Mouse (Mus musculus) kidney, postnatal 0 days (tissue): ENCODE measurements around the gene BC003965. TPM values are rescaled to one million over a fixed set of nuclear protein-coding genes. Genes with fewer than 3 reads are reported as not detected.

Experiments
- ATAC-seq: fragments of 200-750 bp; cut with Nextera tagmentation; replicated peaks from 2 replicates; pipeline ENCODE4 v1.8.0; 2017; ENCODE audit warnings: low read depth, moderate number of reproducible peaks, moderate TSS enrichment, moderate library complexity; ENCODE audit not compliant: low FRiP score
- DNase-seq: peaks from one replicate; pipeline ENCODE4 v3.0.0-alpha.2; 2016; ENCODE audit warnings: low spot score
- H3K27ac ChIP-seq: fragments of 300-500 bp; sonication (generic); 2 replicates; pipeline ENCODE4 v1.5.1; 2014; ENCODE audit warnings: mild to moderate bottlenecking
- H3K27me3 ChIP-seq: fragments of 300-500 bp; sonication (generic); 2 replicates; pipeline ENCODE4 v1.6.1; 2014; ENCODE audit warnings: low read length, mixed read lengths; ENCODE audit not compliant: insufficient read depth
- H3K36me3 ChIP-seq: fragments of 300-500 bp; sonication (generic); 2 replicates; pipeline ENCODE4 v1.6.1; 2014; ENCODE audit warnings: low read length, mixed read lengths; ENCODE audit not compliant: insufficient read depth
- H3K4me1 ChIP-seq: fragments of 300-500 bp; sonication (generic); replicated peaks from 2 replicates; pipeline ENCODE4 v1.6.1; 2014; ENCODE audit warnings: antibody characterized with exemption, low read length, mixed read lengths; ENCODE audit not compliant: insufficient read depth
- H3K4me2 ChIP-seq: fragments of 300-500 bp; sonication (generic); 2 replicates; pipeline ENCODE4 v1.6.1; 2014; ENCODE audit warnings: mild to moderate bottlenecking, low read length, moderate library complexity, mixed read lengths
- H3K4me3 ChIP-seq: fragments of 300-500 bp; sonication (generic); replicated peaks from 2 replicates; pipeline ENCODE4 v1.5.1; 2014; ENCODE audit warnings: low read depth, low read length
- H3K9ac ChIP-seq: fragments of 300-500 bp; sonication (generic); 2 replicates; pipeline ENCODE4 v1.6.1; 2014; ENCODE audit warnings: low read depth, low read length
- H3K9me3 ChIP-seq: fragments of 300-500 bp; sonication (generic); replicated peaks from 2 replicates; pipeline ENCODE4 v1.6.1; 2016; ENCODE audit warnings: low read length, inconsistent platforms, mixed read lengths
- CTCF ChIP-seq: IDR thresholded peaks from 2 replicates; pipeline ENCODE4 v1.5.1; 2016; ENCODE audit warnings: antibody characterized with exemption, low read depth, mild to moderate bottlenecking, moderate library complexity
- WGBS: fragments of 180-500 bp; shearing (Covaris S2); extraction: QIAGEN DNeasy Blood & Tissue Kit; methylation state at CpG from one replicate; pipeline ENCODE4 v1.1.7; 2014; 5-methylcytosine and 5-hydroxymethylcytosine counted together
- polyA plus RNA-seq: library from polyadenylated mRNA; unstranded; fragments of >200 nt; fragmentation: Nextera tagmentation; extraction: Ambion mirVana; gene quantifications from 2 replicates; pipeline ENCODE4 v1.2.1, GENCODE M21; 2015

BC003965 gene
- polyA plus RNA-seq, 1 experiment from 2014 or later = 32.1 TPM

DNA sequence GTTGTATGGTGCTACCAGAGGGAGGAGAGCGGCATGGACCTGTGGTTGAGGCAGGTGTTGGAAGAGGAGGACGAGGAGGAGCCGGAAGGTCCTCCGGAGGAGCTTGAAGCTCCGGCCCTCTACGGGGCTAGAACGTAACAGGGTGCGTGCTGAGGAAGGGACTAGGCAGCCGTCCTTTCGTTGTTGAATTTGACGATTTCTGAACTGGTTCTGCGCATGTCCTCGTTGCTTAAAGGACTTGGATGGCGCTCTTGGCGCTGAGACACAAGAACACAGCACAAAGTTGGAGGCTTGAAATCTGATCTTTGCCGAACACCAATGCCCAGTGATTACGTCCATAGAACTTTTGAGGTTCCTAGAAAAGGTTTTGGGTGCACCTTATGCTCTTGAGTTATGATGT is 607 bp downstream of the BC003965 start:
- WGBS = 7% methylated on average over 17 of the region's 17 CpGs
- peak overlapping the region; percentile 84 for H3K4me3 ChIP-seq
- H3K27ac ChIP-seq = peak overlapping the region; percentile 91
- H3K4me2 ChIP-seq = peak overlapping the region; percentile 99
- H3K9ac ChIP-seq = peak overlapping the region; percentile 81
- ATAC-seq (no peak), DNase-seq (peak; percentile 3)
- peaks cover 8% of the 10 kb centered on the region for H3K4me1 ChIP-seq
- H3K27me3 ChIP-seq = no peaks in the 10 kb centered on the region
- no peak for TF ChIP-seq CTCF
- H3K9me3 ChIP-seq = no peaks in the 10 kb centered on the region
- H3K36me3 ChIP-seq = no peaks in the 10 kb centered on the region

- H3K9me3 ChIP-seq = no peaks in the 10 kb centered on the region
- H3K4me1 ChIP-seq = peaks cover 9% of the 10 kb centered on the region
- 0 out of 2 replicates have a peak, but pooled peaks cover 7% of the 10 kb centered on the region for H3K36me3 ChIP-seq
- no peaks in the 10 kb centered on the region for H3K27me3 ChIP-seq
- no peak for TF ChIP-seq CTCF
- peak overlapping the region; percentile 71 for H3K4me2 ChIP-seq
- H3K27ac ChIP-seq = peak overlapping the region; percentile 85
- DNase-seq (no peak), ATAC-seq (no peak)
- peak overlapping the region; percentile 90 for H3K9ac ChIP-seq
- 3% methylated on average over 11 of the region's 11 CpGs for WGBS
- H3K4me3 ChIP-seq = peak overlapping the region; percentile 68
Measured at GRCm38 (mm10) chr17:25187784-25188149, 3.4 kb downstream of the BC003965 start.

GRCm38 (mm10) chr17:25188150-25189031 is 4.0 kb downstream of the BC003965 start, which contains the start of gene Unkl:
TSS of gene Unkl (plus strand) at chr17:25188397.
- H3K9ac ChIP-seq = peak within 1 kb of the TSS; percentile 90
- ATAC-seq = peak; percentile 58
- H3K4me1 ChIP-seq = peaks cover 9% of the 10 kb centered on the region
- peak within 1 kb of the TSS; percentile 68 for H3K4me3 ChIP-seq
- peak within 1 kb of the TSS; percentile 71 for H3K4me2 ChIP-seq
- no peak for TF ChIP-seq CTCF
- WGBS = under 1% methylated on average over 87 of the region's 104 CpGs
- no peaks in the 10 kb centered on the region for H3K27me3 ChIP-seq
- H3K27ac ChIP-seq = peak within 1 kb of the TSS; percentile 85
- H3K36me3 ChIP-seq = 0 out of 2 replicates have a peak, but pooled peaks cover 7% of the 10 kb centered on the region
- no peaks in the 10 kb centered on the region for H3K9me3 ChIP-seq
- DNase-seq = peak; percentile 76

DNA sequence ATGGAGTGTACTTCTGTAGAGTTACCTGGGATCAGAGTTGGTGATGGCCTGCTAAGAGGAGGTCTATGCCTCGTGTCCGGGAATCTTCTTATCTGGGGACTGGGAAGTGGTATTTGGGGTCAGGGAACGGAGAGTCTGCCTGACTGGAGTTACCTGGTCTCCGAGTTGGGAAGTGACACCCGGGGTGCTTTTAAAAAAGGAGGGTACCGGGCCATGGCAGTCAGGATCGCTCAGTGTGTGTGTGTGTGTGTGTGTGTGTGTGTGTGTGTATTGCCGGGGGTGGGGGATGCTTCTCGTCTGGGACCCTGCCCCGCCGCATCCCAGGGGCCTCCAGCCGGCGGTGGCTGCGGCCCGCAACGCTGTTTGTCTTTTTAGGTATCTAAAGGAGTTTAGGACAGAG is 4.7 kb downstream of the BC003965 start:
- Histone ChIP-seq H3K27me3 (no peaks in the 10 kb centered on the region), H3K27ac (no peak overlapping the region), H3K9ac (peak overlapping the region; percentile 90), H3K4me3 (peak overlapping the region; percentile 68), H3K9me3 (no peaks in the 10 kb centered on the region), H3K4me2 (peak overlapping the region; percentile 71), H3K36me3 (0 out of 2 replicates have a peak, but pooled peaks cover 7% of the 10 kb centered on the region), H3K4me1 (peaks cover 9% of the 10 kb centered on the region)
- ATAC-seq = no peak
- no peak for TF ChIP-seq CTCF
- no peak for DNase-seq
- WGBS = 4% methylated on average over 16 of the region's 16 CpGs

DNA sequence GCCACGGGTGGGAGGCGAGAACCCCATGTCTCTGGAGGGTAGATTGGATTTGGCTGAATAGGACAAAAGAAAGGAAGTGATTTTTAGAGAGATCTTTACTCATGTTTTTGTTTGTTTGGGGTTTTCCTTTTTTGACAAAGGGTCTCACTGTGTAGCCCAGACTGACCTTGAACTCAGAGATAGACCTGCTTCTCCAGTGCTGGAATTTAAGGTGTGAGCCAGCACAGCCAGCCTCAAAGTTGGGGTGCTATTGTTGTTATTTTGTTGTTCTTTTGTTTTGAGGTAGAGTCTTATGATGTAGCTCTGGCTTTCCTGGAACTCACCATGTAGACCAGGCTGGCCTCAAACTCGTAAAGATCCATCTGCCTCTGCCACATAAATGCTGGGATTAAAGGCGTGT is 18.0 kb downstream of the BC003965 start:
- peaks cover 45% of the 10 kb centered on the region for H3K36me3 ChIP-seq
- H3K4me2 ChIP-seq = no peak overlapping the region
- ATAC-seq (no peak), DNase-seq (no peak)
- no peak for TF ChIP-seq CTCF
- H3K9ac ChIP-seq = no peak overlapping the region
- no peak overlapping the region for H3K27ac ChIP-seq
- 85% methylated on average over 4 of the region's 4 CpGs for WGBS
- no peaks in the 10 kb centered on the region for H3K9me3 ChIP-seq
- no peak overlapping the region for H3K4me3 ChIP-seq
- H3K4me1 ChIP-seq = no peaks in the 10 kb centered on the region
- no peaks in the 10 kb centered on the region for H3K27me3 ChIP-seq

GRCm38 (mm10) chr17:25210006-25210405 is 25.7 kb downstream of the BC003965 start:
- Histone ChIP-seq H3K9ac (no peak overlapping the region), H3K4me1 (no peaks in the 10 kb centered on the region), H3K4me3 (no peak overlapping the region), H3K36me3 (peaks cover 62% of the 10 kb centered on the region), H3K9me3 (no peaks in the 10 kb centered on the region), H3K27ac (no peak overlapping the region), H3K27me3 (no peaks in the 10 kb centered on the region), H3K4me2 (no peak overlapping the region)
- no peak for DNase-seq
- no peak for ATAC-seq
- no peak for TF ChIP-seq CTCF
- WGBS = 74% methylated on average over 4 of the region's 4 CpGs
